Mouse (Mus musculus): ENCODE measurements around the gene Ddx60. TPM values are rescaled to one million over a fixed set of nuclear protein-coding genes. Genes with fewer than 3 reads are reported as not detected.
"Not testable (repeated sequence)": the region's sequence is repeated elsewhere in the genome, so short reads cannot be mapped to it uniquely, and the experiment has no call there.

Gene Ddx60
- polyA plus RNA-seq, 1 experiment from 2014 or later: 6.8 TPM

DNA sequence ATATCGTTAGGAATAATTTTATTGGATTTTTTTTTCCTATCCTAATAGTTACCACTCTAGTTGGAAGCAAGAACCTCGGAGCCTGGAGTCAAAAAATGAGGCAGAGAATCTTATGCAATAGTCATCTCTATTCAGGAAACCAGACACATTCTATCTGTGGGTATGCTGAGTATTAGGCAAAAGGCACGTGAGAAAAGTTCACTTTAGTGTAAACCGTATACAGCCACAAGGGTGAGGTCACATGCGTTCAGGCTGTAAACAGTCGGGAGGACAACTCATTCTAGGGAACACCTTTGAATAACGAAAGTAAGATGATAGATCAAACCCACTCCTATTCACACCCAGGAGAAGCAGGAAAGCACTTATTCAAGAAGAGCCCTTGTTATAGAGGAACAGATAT, 7.5 kb upstream of the Ddx60 start:
- no peak for DNase-seq (ENCODE audit: low spot score)
- Histone ChIP-seq H3K9me3 (ENCODE audit: control insufficient read depth, low read length) (no peaks in the 10 kb centered on the region), H3K4me3 (ENCODE audit: low read depth, low read length) (no peak overlapping the region), H3K4me1 (replicated peaks; ENCODE audit: control insufficient read depth, insufficient read depth) (no peaks in the 10 kb centered on the region), H3K36me3 (ENCODE audit: control insufficient read depth, insufficient read depth, low read length) (no peaks in the 10 kb centered on the region), H3K9ac (ENCODE audit: low read length) (no peak overlapping the region), H3K4me2 (replicated peaks; ENCODE audit: low read depth) (no peak overlapping the region; the same call in 1 of the 2 replicates), H3K27me3 (ENCODE audit: control insufficient read depth, insufficient read depth, low read length) (no peaks in the 10 kb centered on the region), H3K27ac (replicated peaks) (no peak overlapping the region)
- WGBS: 47% methylated on average over 7 of the region's 7 CpGs
- 0 out of 2 replicates have a peak, but pooled peaks have one; percentile 50 for ATAC-seq (ENCODE audit: low FRiP score, low TSS enrichment)
- TF ChIP-seq EP300 (optimal IDR thresholded peaks at IDR 0.05) (no peak), CTCF (IDR thresholded peaks at IDR 0.05; ENCODE audit: low read depth) (no peak)

DNA sequence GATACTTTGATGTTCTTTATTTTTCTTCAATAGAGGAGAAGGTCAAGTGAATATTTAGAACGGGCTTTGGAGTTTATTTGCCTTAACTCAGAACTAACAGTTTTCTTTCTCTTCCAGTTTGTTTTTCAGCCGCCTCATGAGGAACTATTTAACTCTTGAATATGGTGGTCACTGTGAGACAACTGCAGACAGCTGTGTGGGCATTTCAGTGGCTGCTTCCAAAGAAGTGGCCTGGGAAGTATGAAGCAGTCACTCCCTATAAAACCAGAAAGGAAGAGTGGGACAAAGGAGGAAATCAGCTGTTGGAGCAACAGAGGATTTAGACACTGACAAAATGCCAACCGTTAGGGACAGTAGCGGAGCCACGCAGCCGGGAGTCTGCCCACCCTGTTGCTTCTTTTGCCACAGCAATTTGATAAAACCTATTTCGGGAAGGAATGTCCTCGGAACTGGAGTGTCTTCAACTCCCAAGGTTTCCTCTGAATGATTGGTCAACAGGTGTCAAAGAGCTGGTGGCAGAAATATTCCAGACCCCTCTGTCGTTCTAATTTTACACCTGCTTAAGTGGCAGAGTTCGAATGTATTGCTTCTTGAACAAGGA, 6.3 kb upstream of the Ddx60 start:
- Histone ChIP-seq H3K4me1 (replicated peaks; ENCODE audit: control insufficient read depth, insufficient read depth) (no peaks in the 10 kb centered on the region), H3K27me3 (ENCODE audit: control insufficient read depth, insufficient read depth, low read length) (no peaks in the 10 kb centered on the region), H3K27ac (replicated peaks) (no peak overlapping the region), H3K4me3 (ENCODE audit: low read depth, low read length) (no peak overlapping the region), H3K9ac (ENCODE audit: low read length) (no peak overlapping the region), H3K4me2 (replicated peaks; ENCODE audit: low read depth) (no peak overlapping the region), H3K36me3 (ENCODE audit: control insufficient read depth, insufficient read depth, low read length) (no peaks in the 10 kb centered on the region), H3K9me3 (ENCODE audit: control insufficient read depth, low read length) (no peaks in the 10 kb centered on the region)
- ATAC-seq (ENCODE audit: low FRiP score, low TSS enrichment): no peak
- no peak for DNase-seq (ENCODE audit: low spot score)
- TF ChIP-seq CTCF (IDR thresholded peaks at IDR 0.05; ENCODE audit: low read depth) (no peak), EP300 (optimal IDR thresholded peaks at IDR 0.05) (no peak)
- WGBS: 64% methylated on average over 10 of the region's 10 CpGs

- no peaks in the 10 kb centered on the region for H3K36me3 ChIP-seq (ENCODE audit: control insufficient read depth, insufficient read depth, low read length)
- ATAC-seq (ENCODE audit: low FRiP score, low TSS enrichment) (peak; percentile 73), DNase-seq (ENCODE audit: low spot score) (no peak)
- no peak overlapping the region for H3K27ac ChIP-seq (replicated peaks)
- H3K9ac ChIP-seq (ENCODE audit: low read length): no peak overlapping the region
- H3K4me2 ChIP-seq (replicated peaks; ENCODE audit: low read depth): no peak overlapping the region
- H3K4me1 ChIP-seq (replicated peaks; ENCODE audit: control insufficient read depth, insufficient read depth): no peaks in the 10 kb centered on the region
- TF ChIP-seq EP300 (optimal IDR thresholded peaks at IDR 0.05) (no peak), CTCF (IDR thresholded peaks at IDR 0.05; ENCODE audit: low read depth) (no peak)
- no peaks in the 10 kb centered on the region for H3K9me3 ChIP-seq (ENCODE audit: control insufficient read depth, low read length)
- no peak overlapping the region for H3K4me3 ChIP-seq (ENCODE audit: low read depth, low read length)
- no peaks in the 10 kb centered on the region for H3K27me3 ChIP-seq (ENCODE audit: control insufficient read depth, insufficient read depth, low read length)
- WGBS: 57% methylated on average over 1 of the region's 1 CpGs
Measured at GRCm38 (mm10) chr8:61924518-61924917, 3.4 kb upstream of the Ddx60 start.

DNA sequence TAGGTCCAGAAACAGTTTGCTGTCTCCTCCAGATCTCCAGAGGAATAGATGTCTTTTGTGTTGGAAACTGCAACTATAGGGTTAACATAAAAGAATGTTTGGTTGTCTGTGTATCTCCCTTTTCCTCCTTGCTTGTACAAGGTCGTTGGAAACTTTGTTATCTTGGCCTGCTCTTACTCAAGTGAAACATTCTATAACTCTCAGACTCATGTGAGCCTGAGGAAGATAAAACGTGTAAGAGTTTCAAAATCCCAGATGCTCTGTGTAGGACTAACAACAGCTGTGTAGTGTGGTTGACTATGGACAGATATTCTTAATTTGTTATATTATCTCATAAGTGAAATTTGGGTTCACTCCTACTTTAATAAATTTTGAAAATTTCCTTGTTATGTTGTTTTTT, 5.4 kb downstream of the Ddx60 start:
- H3K4me2 ChIP-seq (replicated peaks; ENCODE audit: low read depth): no peak overlapping the region
- ATAC-seq (ENCODE audit: low FRiP score, low TSS enrichment) (no peak), DNase-seq (ENCODE audit: low spot score) (no peak)
- no peak overlapping the region for H3K4me3 ChIP-seq (ENCODE audit: low read depth, low read length)
- no peak for TF ChIP-seq CTCF (IDR thresholded peaks at IDR 0.05; ENCODE audit: low read depth)
- no peak for TF ChIP-seq EP300 (optimal IDR thresholded peaks at IDR 0.05)
- no peak overlapping the region for H3K9ac ChIP-seq (ENCODE audit: low read length)
- no peaks in the 10 kb centered on the region for H3K27me3 ChIP-seq (ENCODE audit: control insufficient read depth, insufficient read depth, low read length)
- H3K27ac ChIP-seq (replicated peaks): no peak overlapping the region
- H3K4me1 ChIP-seq (replicated peaks; ENCODE audit: control insufficient read depth, insufficient read depth): no peaks in the 10 kb centered on the region
- H3K36me3 ChIP-seq (ENCODE audit: control insufficient read depth, insufficient read depth, low read length): no peaks in the 10 kb centered on the region
- no peaks in the 10 kb centered on the region for H3K9me3 ChIP-seq (ENCODE audit: control insufficient read depth, low read length)
- 9% methylated on average over 2 of the region's 2 CpGs for WGBS

- no peaks in the 10 kb centered on the region for H3K9me3 ChIP-seq (ENCODE audit: control insufficient read depth, low read length)
- no peaks in the 10 kb centered on the region for H3K4me1 ChIP-seq (replicated peaks; ENCODE audit: control insufficient read depth, insufficient read depth)
- H3K4me2 ChIP-seq (replicated peaks; ENCODE audit: low read depth): no peak overlapping the region
- DNase-seq (ENCODE audit: low spot score): no peak
- ATAC-seq (ENCODE audit: low FRiP score, low TSS enrichment): no peak
- no peaks in the 10 kb centered on the region for H3K36me3 ChIP-seq (ENCODE audit: control insufficient read depth, insufficient read depth, low read length)
- H3K4me3 ChIP-seq (ENCODE audit: low read depth, low read length): no peak overlapping the region
- no peak for TF ChIP-seq EP300 (optimal IDR thresholded peaks at IDR 0.05)
- TF ChIP-seq CTCF (IDR thresholded peaks at IDR 0.05; ENCODE audit: low read depth): no peak
- H3K27me3 ChIP-seq (ENCODE audit: control insufficient read depth, insufficient read depth, low read length): no peaks in the 10 kb centered on the region
- no peak overlapping the region for H3K27ac ChIP-seq (replicated peaks)
- 82% methylated on average over 2 of the region's 2 CpGs for WGBS
- no peak overlapping the region for H3K9ac ChIP-seq (ENCODE audit: low read length)
Measured at GRCm38 (mm10) chr8:61937576-61937975, 9.7 kb downstream of the Ddx60 start.

GRCm38 (mm10) chr8:61964591-61965375, 36.9 kb downstream of the Ddx60 start:
- H3K9me3 ChIP-seq (ENCODE audit: control insufficient read depth, low read length); H3K36me3 ChIP-seq (ENCODE audit: control insufficient read depth, insufficient read depth, low read length); H3K4me2 ChIP-seq (replicated peaks; ENCODE audit: low read depth); ATAC-seq (ENCODE audit: low FRiP score, low TSS enrichment); H3K27ac ChIP-seq (replicated peaks); H3K9ac ChIP-seq (ENCODE audit: low read length); H3K4me3 ChIP-seq (ENCODE audit: low read depth, low read length); H3K27me3 ChIP-seq (ENCODE audit: control insufficient read depth, insufficient read depth, low read length); DNase-seq (ENCODE audit: low spot score); H3K4me1 ChIP-seq (replicated peaks; ENCODE audit: control insufficient read depth, insufficient read depth): not testable (repeated sequence)
- 73% methylated on average over 4 of the region's 4 CpGs for WGBS

Data from stomach, postnatal 0 days (tissue).